Mouse (Mus musculus) liver, adult 2 months (tissue): ENCODE data around the gene Il1rap.
A peak's percentile ranks its signal among the peaks of the same experiment; 100 is the strongest.

Source experiments
- CTCF ChIP-seq: fragments of 200-500 bp; IDR thresholded peaks from 2 replicates; pipeline ENCODE4 v1.5.1; 2011; ENCODE audit warnings: low read depth, low read length, control low read depth
- POLR2A ChIP-seq: fragments of 200-500 bp; IDR thresholded peaks from 2 replicates; pipeline ENCODE4 v1.6.1; 2011; ENCODE audit warnings: low read length, control low read depth; ENCODE audit not compliant: insufficient read depth; ENCODE audit errors: extremely low read depth

DNA sequence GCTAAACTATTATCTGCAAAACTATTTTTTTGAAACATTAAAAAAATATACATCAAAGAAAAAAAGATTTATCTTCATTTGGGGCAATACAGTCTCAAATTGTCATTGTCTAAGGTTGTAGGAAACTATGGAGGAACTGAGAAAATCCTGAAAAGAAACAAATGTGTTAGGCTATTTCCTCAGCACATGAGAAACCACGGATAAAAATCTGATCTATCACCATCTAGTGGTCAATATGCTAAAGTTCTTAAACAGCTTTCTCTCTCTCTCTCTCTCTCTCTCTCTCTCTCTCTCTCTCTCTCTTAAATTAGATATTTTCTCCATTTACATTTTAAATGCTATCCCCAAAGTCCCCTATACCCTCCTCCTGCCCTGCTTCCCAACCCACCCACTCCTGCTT is 195.6 kb downstream of the Il1rap start:
- 0 out of 2 replicates have a peak, but pooled peaks have one; percentile 30 for TF ChIP-seq CTCF
- TF ChIP-seq POLR2A = no peak
